Mouse (Mus musculus): Measurements from ENCODE around the gene Rab1b.

Rab1b gene

GRCm38 (mm10) chr19:5098363-5099143 is 8.3 kb downstream of the Rab1b start, which contains the start of gene Cnih2:
TSS of gene Cnih2 (minus strand) at chr19:5098521.
- in situ Hi-C loops (cut with MboI; ENCODE audit: low sequenced_read_pairs) = no loop called here

DNA sequence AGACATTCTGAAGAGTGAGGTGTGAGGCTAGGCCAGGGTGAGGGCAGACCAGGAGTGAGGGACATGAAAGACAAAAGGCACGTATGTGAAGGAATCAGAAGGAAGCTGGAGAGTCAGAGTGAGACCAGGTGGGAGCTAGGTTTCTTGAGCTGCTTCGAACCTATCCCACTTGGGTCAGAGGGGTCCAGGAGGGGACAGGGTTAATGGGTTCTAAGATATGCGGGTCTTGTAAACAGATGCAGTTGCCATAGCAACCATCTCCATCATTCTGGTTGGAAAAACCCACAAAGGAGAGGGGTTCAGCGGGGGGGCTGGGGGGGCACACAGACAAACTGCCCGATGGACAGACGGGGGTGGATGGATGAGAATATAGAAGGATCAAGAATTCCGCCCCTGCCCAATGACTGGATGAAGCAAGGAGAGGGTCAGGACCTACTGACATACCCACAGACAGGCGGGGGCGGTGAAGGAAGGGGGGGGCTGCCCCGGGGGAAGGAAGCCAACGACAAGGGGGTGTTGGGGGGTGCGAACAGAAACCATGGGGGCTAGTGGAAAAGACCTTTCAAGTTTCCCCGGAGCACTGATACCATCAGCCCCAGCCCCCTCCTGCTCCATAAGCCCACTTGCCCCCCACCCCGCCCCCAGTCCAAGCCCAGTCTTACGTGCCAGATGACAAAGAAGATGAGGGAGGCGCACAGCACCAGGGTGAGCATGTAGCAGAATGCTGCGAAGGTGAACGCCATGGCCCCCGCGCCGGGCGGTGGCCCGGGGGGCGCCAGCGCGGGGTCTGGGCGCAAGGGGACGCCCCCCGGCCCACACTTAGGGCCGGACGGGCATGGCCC is 9.1 kb downstream of the Rab1b start:
- in situ Hi-C loops (cut with MboI; ENCODE audit: low sequenced_read_pairs) = no loop called here

GRCm38 (mm10) chr19:5095887-5096474 is 10.9 kb downstream of the Rab1b start:
- in situ Hi-C loops (cut with MboI; ENCODE audit: low sequenced_read_pairs) = no loop called here

- in situ Hi-C loops (cut with MboI; ENCODE audit: low sequenced_read_pairs) = no loop called here
Measured at GRCm38 (mm10) chr19:5094746-5095417, 12.0 kb downstream of the Rab1b start.

DNA sequence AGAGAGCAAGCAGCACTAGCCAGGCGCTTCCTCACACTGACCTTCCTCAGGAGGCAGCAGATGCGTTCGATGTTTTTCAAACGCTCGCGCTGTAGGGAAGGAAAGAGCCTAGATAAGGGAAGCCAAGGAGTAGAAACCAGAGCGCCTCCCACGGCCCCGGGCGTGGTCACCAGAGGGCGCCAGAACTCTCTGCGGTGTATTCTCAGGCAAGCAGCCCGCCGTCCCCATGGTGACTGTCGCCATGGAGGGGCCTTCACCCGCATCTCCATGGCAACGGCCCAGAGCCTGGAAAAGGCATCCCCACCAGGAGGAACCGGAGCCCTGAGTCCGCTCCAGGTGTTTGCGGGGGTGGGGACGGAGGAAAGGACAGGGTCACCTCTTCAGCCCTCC is 12.6 kb downstream of the Rab1b start:
- in situ Hi-C loops (cut with MboI; ENCODE audit: low sequenced_read_pairs) = no loop called here

DNA sequence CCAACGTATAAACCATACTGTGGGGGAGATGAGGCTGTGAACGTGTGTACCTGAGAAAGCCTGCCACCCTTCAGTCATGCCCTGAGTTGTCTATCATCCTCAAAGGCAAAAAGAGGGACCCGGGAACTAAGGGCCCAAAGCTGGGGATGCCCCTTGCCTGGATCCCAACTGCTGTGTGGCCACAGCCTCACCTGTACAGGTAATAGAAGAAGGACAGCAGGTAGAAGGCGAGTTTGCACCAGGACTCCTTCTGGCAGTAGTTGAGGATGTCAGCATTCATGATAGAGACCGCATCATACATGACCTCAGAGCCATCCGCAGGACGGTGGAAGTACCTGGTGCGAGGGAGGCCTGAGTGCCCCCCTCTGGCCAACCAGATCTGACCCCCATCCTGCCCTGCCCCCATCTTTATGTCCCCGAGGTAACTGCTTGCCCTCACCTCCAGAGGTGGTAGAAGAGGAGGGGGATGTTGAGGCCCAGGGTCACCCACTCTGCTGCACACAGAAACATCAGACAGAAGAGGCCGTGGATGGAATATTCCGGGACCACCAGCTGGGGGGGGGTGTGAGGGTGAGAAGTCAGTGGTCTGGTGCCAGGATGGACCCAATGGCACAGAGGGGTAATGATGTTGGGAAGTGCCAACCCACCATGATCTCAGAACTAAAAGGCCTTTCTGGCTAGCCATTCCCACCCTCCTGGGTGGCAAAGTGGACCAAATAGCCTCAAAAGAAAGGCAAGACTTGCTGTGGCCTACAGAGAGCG is 13.2 kb downstream of the Rab1b start:
- in situ Hi-C loops (cut with MboI; ENCODE audit: low sequenced_read_pairs) = no loop called here

DNA sequence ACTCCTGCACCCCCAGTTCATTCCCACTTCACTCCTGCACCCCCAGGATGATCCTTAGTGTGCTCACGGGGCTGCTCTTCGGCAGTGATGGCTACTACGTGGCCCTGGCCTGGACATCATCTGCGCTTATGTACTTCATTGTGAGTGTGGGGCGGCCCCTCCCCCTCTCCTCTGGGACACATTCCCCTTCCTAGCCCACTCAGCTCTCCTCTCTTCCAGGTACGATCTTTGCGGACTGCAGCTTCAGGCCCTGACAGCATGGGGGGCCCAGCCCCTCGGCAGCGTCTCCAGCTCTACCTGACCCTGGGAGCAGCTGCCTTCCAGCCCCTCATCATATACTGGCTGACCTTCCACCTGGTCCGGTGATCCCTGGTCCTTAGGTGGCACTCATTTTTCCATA is 14.8 kb downstream of the Rab1b start:
- in situ Hi-C loops (cut with MboI; ENCODE audit: low sequenced_read_pairs) = no loop called here

DNA sequence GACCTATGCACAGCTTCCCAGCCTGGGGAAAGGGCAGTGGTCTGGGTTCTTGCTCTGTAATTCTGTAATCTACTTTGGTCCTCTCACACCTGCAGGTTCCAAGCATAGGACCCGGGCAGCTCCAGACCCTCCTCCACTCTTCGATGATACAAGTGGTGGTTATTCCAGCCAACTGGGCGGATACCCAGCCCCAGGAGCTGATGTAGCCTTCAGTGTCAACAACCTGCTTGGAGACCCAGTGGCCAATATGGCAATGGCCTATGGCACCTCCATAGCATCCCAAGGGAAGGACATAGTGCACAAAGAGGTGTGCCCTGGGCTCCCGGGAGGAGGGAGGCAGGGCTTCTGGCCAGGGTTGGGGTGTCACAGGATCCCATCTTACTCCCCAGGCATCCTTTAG is 17.5 kb downstream of the Rab1b start:
- in situ Hi-C loops (cut with MboI; ENCODE audit: low sequenced_read_pairs) = loop anchor here (5.0 kb wide), 1 partner anchor 53 kb away; no protein-coding TSS in a partner anchor

DNA sequence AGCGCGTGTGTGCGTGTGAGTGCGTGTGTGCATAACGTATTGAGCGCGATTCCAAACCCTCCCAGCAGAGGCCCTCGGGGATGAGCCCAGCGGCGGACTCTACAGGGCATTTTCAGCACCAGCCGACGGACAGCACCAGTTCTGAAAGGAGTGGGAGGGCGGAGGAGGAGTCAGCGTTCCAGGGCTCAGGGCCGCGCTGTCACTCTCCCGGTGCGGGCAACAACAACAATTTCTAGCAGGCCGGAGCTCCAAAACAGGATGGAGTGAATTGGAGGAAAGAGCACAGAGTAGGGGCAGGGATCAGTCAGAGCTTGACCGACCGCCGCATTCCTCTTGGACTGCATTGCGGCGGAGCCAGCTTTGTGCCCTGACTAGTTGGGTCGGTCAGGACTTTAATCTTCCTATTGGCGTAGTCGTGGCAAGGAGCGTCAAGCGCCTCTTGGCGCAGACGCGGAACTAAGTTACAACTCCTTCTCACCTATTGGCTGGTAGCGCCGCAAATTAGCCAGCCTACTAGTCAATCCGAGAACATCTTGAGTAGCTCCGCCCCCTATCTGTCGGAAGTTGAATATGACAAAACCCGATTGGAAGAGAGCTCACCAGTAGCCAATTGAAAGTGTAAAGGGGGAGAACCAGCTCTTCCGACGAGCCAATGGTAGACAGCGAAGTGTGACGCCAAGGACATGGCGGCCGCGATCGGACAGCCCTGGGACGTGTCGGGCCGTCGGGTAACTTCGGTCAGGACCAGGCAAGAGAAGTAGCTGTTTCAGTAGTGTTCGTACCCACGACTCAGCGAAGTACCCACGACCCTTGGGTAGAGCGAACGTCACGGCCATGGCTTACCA is 18.8 kb downstream of the Rab1b start, which contains the start of gene Yif1a:
TSS of gene Yif1a (plus strand) at position 655 of the 845 bp plus-strand sequence.
- in situ Hi-C loops (cut with MboI; ENCODE audit: low sequenced_read_pairs) = loop anchor here (5.0 kb wide), 1 partner anchor 54 kb away; no protein-coding TSS in a partner anchor

- in situ Hi-C loops (cut with MboI; ENCODE audit: low sequenced_read_pairs) = loop anchor here (5.0 kb wide), 1 partner anchor 56 kb away; no protein-coding TSS in a partner anchor
Measured at GRCm38 (mm10) chr19:5086533-5086932, 20.3 kb downstream of the Rab1b start.

- in situ Hi-C loops (cut with MboI; ENCODE audit: low sequenced_read_pairs) = loop anchor here (5.0 kb wide), 1 partner anchor 57 kb away; no protein-coding TSS in a partner anchor
Measured at GRCm38 (mm10) chr19:5085145-5085863, 21.6 kb downstream of the Rab1b start, which contains the start of gene Tmem151a. TSS of gene Tmem151a (minus strand) at chr19:5085531.

GRCm38 (mm10) chr19:5084834-5085144 is 22.1 kb downstream of the Rab1b start:
- in situ Hi-C loops (cut with MboI; ENCODE audit: low sequenced_read_pairs) = loop anchor here (5.0 kb wide), 1 partner anchor 58 kb away; no protein-coding TSS in a partner anchor

DNA sequence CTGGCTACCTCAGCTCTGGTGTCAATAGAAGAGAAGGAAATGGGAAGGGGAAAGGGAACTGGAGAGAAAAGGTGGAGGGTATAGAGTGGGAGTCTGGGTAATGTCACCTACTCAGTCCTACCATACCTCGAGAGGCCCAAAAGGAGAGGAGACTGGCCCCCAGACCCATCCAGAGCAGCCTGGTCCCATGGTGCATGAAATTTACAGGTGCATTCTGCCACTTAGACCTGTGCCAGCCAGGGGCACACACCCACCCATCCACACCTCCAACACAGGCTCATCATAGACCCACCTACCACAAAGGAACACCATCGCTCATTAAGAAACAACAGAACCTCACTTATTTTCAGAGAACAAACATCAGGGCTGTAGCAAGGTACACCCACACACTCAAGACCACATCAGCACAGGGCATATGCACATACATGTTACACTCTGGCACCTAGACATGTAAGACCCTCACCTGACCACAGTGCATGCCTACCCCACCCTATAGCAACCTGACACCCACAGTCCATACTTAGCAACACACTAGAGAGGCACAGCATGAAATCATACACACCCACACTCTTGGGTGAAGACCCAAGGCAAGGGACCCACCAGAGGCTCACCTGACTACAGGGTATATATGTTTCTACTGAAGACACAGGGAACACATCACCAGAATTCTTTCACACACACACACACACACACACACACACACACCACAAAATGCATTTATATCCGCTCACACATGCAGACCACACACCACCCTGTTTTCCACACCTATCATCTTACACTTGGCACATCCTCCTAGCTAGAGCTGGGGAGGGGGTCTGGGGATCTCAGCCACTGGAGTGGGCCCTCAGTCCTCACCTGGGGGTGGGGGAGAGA is 22.7 kb downstream of the Rab1b start:
- in situ Hi-C loops (cut with MboI; ENCODE audit: low sequenced_read_pairs) = no loop called here

DNA sequence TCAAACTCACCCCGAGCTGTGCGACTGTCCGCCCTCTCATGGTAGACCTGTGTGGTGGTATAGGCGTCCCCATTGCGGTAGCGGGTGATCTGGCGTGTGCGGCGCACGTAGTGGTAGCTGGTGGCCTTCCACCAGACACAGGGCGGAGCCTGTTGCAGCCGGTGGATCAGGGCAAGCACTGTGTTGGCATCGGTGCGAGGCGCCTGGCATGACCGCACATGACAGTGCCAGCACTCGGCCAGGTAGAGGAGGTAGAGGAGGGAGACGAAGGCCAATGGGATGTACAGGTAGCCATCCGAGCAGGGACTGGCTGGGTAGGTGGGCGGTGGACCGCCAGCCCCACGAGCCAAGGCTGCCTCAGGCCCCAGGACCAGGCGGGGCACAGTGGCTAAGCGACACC is 24.3 kb downstream of the Rab1b start:
- in situ Hi-C loops (cut with MboI; ENCODE audit: low sequenced_read_pairs) = no loop called here

GRCm38 (mm10) chr19:5082005-5082404 is 24.9 kb downstream of the Rab1b start:
- in situ Hi-C loops (cut with MboI; ENCODE audit: low sequenced_read_pairs) = no loop called here

GRCm38 (mm10) chr19:5079279-5079678 is 27.6 kb downstream of the Rab1b start:
- in situ Hi-C loops (cut with MboI; ENCODE audit: low sequenced_read_pairs) = no loop called here

DNA sequence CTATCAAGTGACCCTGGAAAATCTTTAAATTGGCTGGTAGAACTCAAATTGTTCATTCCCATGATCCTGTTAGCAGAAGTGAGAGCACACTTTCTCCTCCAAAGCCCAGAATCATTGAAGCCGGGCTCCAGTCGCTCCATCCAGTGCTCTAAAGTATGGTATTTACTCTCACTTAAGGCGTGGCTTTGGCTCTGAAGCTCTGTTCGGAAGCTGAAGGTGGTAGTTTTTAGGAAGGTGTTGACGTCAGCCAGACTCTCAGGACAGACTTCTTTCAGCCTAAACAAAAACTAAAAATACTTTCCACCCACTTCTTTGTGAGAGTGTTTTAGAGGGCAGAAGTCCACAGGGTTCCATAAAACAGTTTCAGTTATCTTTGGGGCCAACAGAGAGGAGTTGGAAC is 33.4 kb downstream of the Rab1b start:
- in situ Hi-C loops (cut with MboI; ENCODE audit: low sequenced_read_pairs) = no loop called here
